Mouse (Mus musculus): ENCODE measurements around the gene Gm13697.
"Not testable (repeated sequence)": the region's sequence is repeated elsewhere in the genome, so short reads cannot be mapped to it uniquely, and the experiment has no call there.

The Gm13697 gene

DNA sequence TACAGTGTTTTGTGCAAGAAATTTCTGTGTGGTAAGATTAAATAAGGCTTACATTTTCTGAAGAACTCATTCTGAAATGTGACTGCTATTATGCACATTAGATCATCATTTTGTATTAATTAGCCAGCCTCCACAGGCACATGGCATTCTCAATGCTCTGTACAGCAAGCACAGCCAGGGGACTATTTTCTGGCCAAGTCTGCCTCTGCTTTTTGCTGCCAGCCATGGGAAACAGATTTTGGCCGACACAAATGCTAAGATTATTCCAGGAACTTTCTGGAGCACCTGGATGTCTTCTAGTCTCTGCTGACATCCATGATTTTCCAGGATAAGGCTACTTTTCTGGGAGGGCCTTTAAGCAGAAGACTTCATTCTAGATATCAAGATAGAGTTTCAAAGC lies 24.4 kb downstream of the Gm13697 start:
- no peak for TF ChIP-seq POU5F1 (IDR thresholded peaks at IDR 0.05; ENCODE audit: borderline replicate concordance, low read length)
- TF ChIP-seq CTCF (conservative IDR thresholded peaks at IDR 0.05; ENCODE audit: low read length), result no peak
- TF ChIP-seq NANOG (IDR thresholded peaks at IDR 0.05; ENCODE audit: borderline replicate concordance, low read length), result no peak
- Histone ChIP-seq H3K9me3 (ENCODE audit: low read length) (peaks cover 8% of the 10 kb centered on the region), H3K36me3 (ENCODE audit: insufficient read depth, low read length) (no peaks in the 10 kb centered on the region), H3K27me3 (ENCODE audit: insufficient read depth, low read length) (no peaks in the 10 kb centered on the region), H3K4me3 (replicated peaks; ENCODE audit: low read length) (no peak overlapping the region), H3K4me1 (replicated peaks; ENCODE audit: low read depth, low read length) (no peaks in the 10 kb centered on the region)

DNA sequence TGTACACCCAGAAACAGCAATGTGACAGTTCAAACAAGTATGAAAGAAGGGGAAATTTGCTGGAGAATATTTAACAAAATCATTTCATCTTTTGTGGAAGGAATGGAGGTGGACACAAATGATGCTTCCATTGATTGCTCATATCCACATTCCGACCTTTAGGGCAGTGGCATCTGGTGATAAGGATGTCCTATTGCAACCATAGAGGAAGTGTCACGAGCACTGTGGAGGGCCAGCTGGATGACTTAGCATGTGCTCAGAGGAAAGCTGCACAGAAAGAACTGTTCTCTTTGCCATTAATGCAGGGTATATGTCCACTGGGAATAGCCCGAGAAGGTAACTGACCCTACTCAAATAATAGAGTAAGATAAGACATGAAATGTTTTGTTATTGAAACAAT lies 25.3 kb downstream of the Gm13697 start:
- Histone ChIP-seq H3K9me3 (ENCODE audit: low read length) (peaks cover 8% of the 10 kb centered on the region), H3K36me3 (ENCODE audit: insufficient read depth, low read length) (no peaks in the 10 kb centered on the region), H3K4me3 (replicated peaks; ENCODE audit: low read length) (no peak overlapping the region), H3K27me3 (ENCODE audit: insufficient read depth, low read length) (no peaks in the 10 kb centered on the region), H3K4me1 (replicated peaks; ENCODE audit: low read depth, low read length) (no peaks in the 10 kb centered on the region)
- no peak for TF ChIP-seq CTCF (conservative IDR thresholded peaks at IDR 0.05; ENCODE audit: low read length)
- TF ChIP-seq POU5F1 (IDR thresholded peaks at IDR 0.05; ENCODE audit: borderline replicate concordance, low read length), result no peak
- TF ChIP-seq NANOG (IDR thresholded peaks at IDR 0.05; ENCODE audit: borderline replicate concordance, low read length), result no peak

- Histone ChIP-seq H3K36me3 (ENCODE audit: insufficient read depth, low read length) (no peaks in the 10 kb centered on the region), H3K27me3 (ENCODE audit: insufficient read depth, low read length) (no peaks in the 10 kb centered on the region), H3K4me3 (replicated peaks; ENCODE audit: low read length) (no peak overlapping the region), H3K4me1 (replicated peaks; ENCODE audit: low read depth, low read length) (no peaks in the 10 kb centered on the region), H3K9me3 (ENCODE audit: low read length) (no peaks in the 10 kb centered on the region)
- TF ChIP-seq POU5F1 (IDR thresholded peaks at IDR 0.05; ENCODE audit: borderline replicate concordance, low read length) (no peak), CTCF (conservative IDR thresholded peaks at IDR 0.05; ENCODE audit: low read length) (no peak), NANOG (IDR thresholded peaks at IDR 0.05; ENCODE audit: borderline replicate concordance, low read length) (no peak)
Measured at GRCm38 (mm10) chr2:84014572-84014971, 30.0 kb downstream of the Gm13697 start.

DNA sequence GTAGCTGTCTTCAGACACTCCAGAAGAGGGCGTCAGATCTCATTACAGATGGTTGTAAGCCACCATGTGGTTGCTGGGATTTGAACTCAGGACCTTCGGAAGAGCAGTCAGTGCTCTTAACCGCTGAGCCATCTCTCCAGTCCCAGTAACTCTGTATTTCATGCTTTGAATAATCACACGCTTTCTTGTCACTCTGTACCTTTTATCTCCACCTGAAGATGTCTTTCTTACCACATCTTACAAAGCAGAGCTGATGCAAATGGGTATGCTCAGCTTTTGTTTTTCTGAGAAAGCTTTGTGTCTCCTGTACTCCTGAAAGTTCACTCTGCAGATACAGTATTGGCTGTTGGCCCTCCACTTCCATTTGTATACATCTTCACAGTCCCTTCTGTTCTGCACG lies 31.7 kb downstream of the Gm13697 start:
- H3K4me1 ChIP-seq (replicated peaks; ENCODE audit: low read depth, low read length); H3K9me3 ChIP-seq (ENCODE audit: low read length); H3K36me3 ChIP-seq (ENCODE audit: insufficient read depth, low read length); H3K4me3 ChIP-seq (replicated peaks; ENCODE audit: low read length); H3K27me3 ChIP-seq (ENCODE audit: insufficient read depth, low read length): not testable (repeated sequence)

- no peaks in the 10 kb centered on the region for H3K4me1 ChIP-seq (replicated peaks; ENCODE audit: low read depth, low read length)
- H3K27me3 ChIP-seq (ENCODE audit: insufficient read depth, low read length), result no peaks in the 10 kb centered on the region
- TF ChIP-seq POU5F1 (IDR thresholded peaks at IDR 0.05; ENCODE audit: borderline replicate concordance, low read length) (no peak), CTCF (conservative IDR thresholded peaks at IDR 0.05; ENCODE audit: low read length) (no peak), NANOG (IDR thresholded peaks at IDR 0.05; ENCODE audit: borderline replicate concordance, low read length) (no peak)
- no peak overlapping the region for H3K4me3 ChIP-seq (replicated peaks; ENCODE audit: low read length)
- no peaks in the 10 kb centered on the region for H3K9me3 ChIP-seq (ENCODE audit: low read length)
- H3K36me3 ChIP-seq (ENCODE audit: insufficient read depth, low read length), result no peaks in the 10 kb centered on the region
Measured at GRCm38 (mm10) chr2:84018330-84018729, 33.8 kb downstream of the Gm13697 start.

- Histone ChIP-seq H3K36me3 (ENCODE audit: insufficient read depth, low read length) (no peaks in the 10 kb centered on the region), H3K9me3 (ENCODE audit: low read length) (no peaks in the 10 kb centered on the region), H3K27me3 (ENCODE audit: insufficient read depth, low read length) (no peaks in the 10 kb centered on the region), H3K4me1 (replicated peaks; ENCODE audit: low read depth, low read length) (no peaks in the 10 kb centered on the region), H3K4me3 (replicated peaks; ENCODE audit: low read length) (no peak overlapping the region)
- TF ChIP-seq POU5F1 (IDR thresholded peaks at IDR 0.05; ENCODE audit: borderline replicate concordance, low read length), result no peak
- no peak for TF ChIP-seq NANOG (IDR thresholded peaks at IDR 0.05; ENCODE audit: borderline replicate concordance, low read length)
- no peak for TF ChIP-seq CTCF (conservative IDR thresholded peaks at IDR 0.05; ENCODE audit: low read length)
Measured at GRCm38 (mm10) chr2:84019519-84020305, 35.2 kb downstream of the Gm13697 start.

- H3K4me3 ChIP-seq (replicated peaks; ENCODE audit: low read length), result no peak overlapping the region
- no peaks in the 10 kb centered on the region for H3K4me1 ChIP-seq (replicated peaks; ENCODE audit: low read depth, low read length)
- TF ChIP-seq NANOG (IDR thresholded peaks at IDR 0.05; ENCODE audit: borderline replicate concordance, low read length), result no peak
- no peak for TF ChIP-seq CTCF (conservative IDR thresholded peaks at IDR 0.05; ENCODE audit: low read length)
- TF ChIP-seq POU5F1 (IDR thresholded peaks at IDR 0.05; ENCODE audit: borderline replicate concordance, low read length), result no peak
- no peaks in the 10 kb centered on the region for H3K27me3 ChIP-seq (ENCODE audit: insufficient read depth, low read length)
- no peaks in the 10 kb centered on the region for H3K9me3 ChIP-seq (ENCODE audit: low read length)
- no peaks in the 10 kb centered on the region for H3K36me3 ChIP-seq (ENCODE audit: insufficient read depth, low read length)
Measured at GRCm38 (mm10) chr2:84021930-84022329, 37.4 kb downstream of the Gm13697 start.

DNA sequence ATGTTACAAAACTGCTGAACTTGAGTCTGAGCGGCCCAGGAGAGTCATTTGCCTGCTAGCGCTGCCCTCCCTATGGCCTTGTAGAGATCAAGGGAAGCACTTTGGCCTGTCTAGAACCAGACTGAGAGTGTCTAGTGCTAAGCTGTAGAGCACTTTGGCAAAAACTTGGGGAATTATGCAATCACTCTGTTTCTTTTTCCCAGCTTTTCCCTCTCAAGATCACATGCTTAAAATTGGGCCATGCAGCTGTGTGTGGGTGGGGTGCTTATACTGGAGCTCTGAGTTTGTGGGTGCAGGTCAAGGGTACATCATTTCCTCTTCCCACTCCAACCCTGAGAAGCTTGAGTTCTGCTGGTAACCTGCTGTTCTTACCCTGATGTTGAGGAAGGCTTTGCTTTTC lies 38.4 kb downstream of the Gm13697 start:
- no peak overlapping the region for H3K4me3 ChIP-seq (replicated peaks; ENCODE audit: low read length)
- peaks cover 6% of the 10 kb centered on the region; the same call in 1 of the 2 replicates for H3K9me3 ChIP-seq (ENCODE audit: low read length)
- TF ChIP-seq CTCF (conservative IDR thresholded peaks at IDR 0.05; ENCODE audit: low read length) (no peak), POU5F1 (IDR thresholded peaks at IDR 0.05; ENCODE audit: borderline replicate concordance, low read length) (no peak), NANOG (IDR thresholded peaks at IDR 0.05; ENCODE audit: borderline replicate concordance, low read length) (no peak)
- H3K4me1 ChIP-seq (replicated peaks; ENCODE audit: low read depth, low read length), result no peaks in the 10 kb centered on the region
- no peaks in the 10 kb centered on the region for H3K27me3 ChIP-seq (ENCODE audit: insufficient read depth, low read length)
- H3K36me3 ChIP-seq (ENCODE audit: insufficient read depth, low read length), result no peaks in the 10 kb centered on the region

GRCm38 (mm10) chr2:84023319-84023718 lies 38.8 kb downstream of the Gm13697 start:
- Histone ChIP-seq H3K27me3 (ENCODE audit: insufficient read depth, low read length) (no peaks in the 10 kb centered on the region), H3K4me1 (replicated peaks; ENCODE audit: low read depth, low read length) (no peaks in the 10 kb centered on the region), H3K9me3 (ENCODE audit: low read length) (peaks cover 8% of the 10 kb centered on the region; the same call in 1 of the 2 replicates), H3K4me3 (replicated peaks; ENCODE audit: low read length) (no peak overlapping the region), H3K36me3 (ENCODE audit: insufficient read depth, low read length) (no peaks in the 10 kb centered on the region)
- TF ChIP-seq NANOG (IDR thresholded peaks at IDR 0.05; ENCODE audit: borderline replicate concordance, low read length) (no peak), CTCF (conservative IDR thresholded peaks at IDR 0.05; ENCODE audit: low read length) (no peak), POU5F1 (IDR thresholded peaks at IDR 0.05; ENCODE audit: borderline replicate concordance, low read length) (no peak)
